Mouse (Mus musculus) heart, adult 2 months (tissue): Measurements from ENCODE around the gene Csnk2a2. TPM values are rescaled to one million over a fixed set of nuclear protein-coding genes. Genes with fewer than 3 reads are reported as not detected.

Experiments used
- DNase-seq, 2 experiments: peaks; one replicate each; pipeline ENCODE4 v3.0.0; 2021
- H3K27ac ChIP-seq: fragments of 200-600 bp; 2 replicates; pipeline ENCODE4 v1.8.1; 2022
- H3K27me3 ChIP-seq: fragments of 200-500 bp; 2 replicates; pipeline ENCODE4 v1.6.1; 2012; ENCODE audit warnings: mild to moderate bottlenecking, low read length, inconsistent platforms, mixed read lengths; ENCODE audit not compliant: control insufficient read depth, insufficient read depth
- H3K36me3 ChIP-seq: fragments of 200-500 bp; 2 replicates; pipeline ENCODE4 v1.6.1; 2012; ENCODE audit warnings: low read length, inconsistent platforms; ENCODE audit not compliant: control insufficient read depth, insufficient read depth
- H3K4me1 ChIP-seq: fragments of 200-500 bp; 2 replicates; pipeline ENCODE4 v1.6.1; 2011; ENCODE audit warnings: low read length; ENCODE audit not compliant: control insufficient read depth, insufficient read depth
- H3K4me3 ChIP-seq: fragments of 200-600 bp; 2 replicates; pipeline ENCODE4 v1.8.1; 2022
- H3K79me2 ChIP-seq: fragments of 200-500 bp; replicated peaks from 2 replicates; pipeline ENCODE4 v1.6.1; 2012; ENCODE audit warnings: mild to moderate bottlenecking, inconsistent platforms, low read length, moderate library complexity, mixed read lengths; ENCODE audit not compliant: control insufficient read depth, insufficient read depth
- H3K9ac ChIP-seq: fragments of 200-500 bp; 2 replicates; pipeline ENCODE4 v1.6.1; 2012; ENCODE audit warnings: low read depth, mild to moderate bottlenecking, control low read depth, inconsistent platforms, low read length, mixed read lengths
- CTCF ChIP-seq: fragments of 200-600 bp; IDR thresholded peaks from 2 replicates; pipeline ENCODE4 v1.8.1; 2022; ENCODE audit warnings: antibody characterized with exemption, mild to moderate bottlenecking, moderate library complexity
- EP300 ChIP-seq: fragments of 200-500 bp; IDR thresholded peaks from 2 replicates; pipeline ENCODE4 v1.6.1; 2011; ENCODE audit warnings: low read depth, low read length, control low read depth; ENCODE audit not compliant: insufficient read depth
- POLR2A ChIP-seq: fragments of 200-500 bp; IDR thresholded peaks from 2 replicates; pipeline ENCODE4 v1.6.1; 2011; ENCODE audit warnings: mild to moderate bottlenecking, low read depth, low read length, control low read depth; ENCODE audit not compliant: insufficient read depth
- WGBS: fragments of 180-500 bp; shearing (Covaris S2); methylation state at CpG from one replicate; pipeline ENCODE4 v1.1.7; 2018; 5-methylcytosine and 5-hydroxymethylcytosine counted together
- intact Hi-C: fragments of 180-260 bp; cut with DNase I; formaldehyde crosslinking; loops from one replicate; pipeline ENCODE4 v1.15.1; 2025
- polyA plus RNA-seq: library from polyadenylated mRNA; depleted of rRNA; stranded (reverse); fragments of >200 nt; gene quantifications from 2 replicates; pipeline ENCODE4 v1.2.3, GENCODE M21; 2012
- total RNA-seq, 2 experiments: library from RNA; stranded (reverse); gene quantifications; 2 replicates each; pipeline ENCODE4 v1.2.3; 2021

Gene Csnk2a2
- total and polyA plus RNA-seq, 3 experiments, result 11.0 to 31.0 (median 28.6) TPM

DNA sequence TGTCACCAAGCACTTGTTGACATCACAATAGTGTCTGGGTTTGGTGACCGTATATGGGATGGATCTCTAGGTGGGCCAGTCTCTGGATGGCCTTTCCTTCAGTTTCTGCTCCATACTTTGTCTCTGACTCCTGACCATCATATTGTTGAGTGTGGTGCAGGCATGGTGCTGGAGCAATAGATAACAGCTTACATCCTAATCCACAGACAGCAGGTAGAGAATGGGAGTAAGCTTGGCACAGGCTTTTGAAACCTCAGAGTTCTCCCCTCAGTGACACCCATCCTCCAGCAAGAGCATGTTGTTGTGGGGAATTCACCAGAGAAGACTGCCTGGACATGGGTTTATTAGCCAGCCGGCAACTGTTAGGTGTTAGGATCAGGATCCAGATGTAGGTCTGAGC lies 50.4 kb downstream of the Csnk2a2 start:
- Histone ChIP-seq H3K36me3 (no peaks in the 10 kb centered on the region), H3K9ac (no peak overlapping the region), H3K27me3 (no peaks in the 10 kb centered on the region), H3K4me3 (no peak overlapping the region), H3K79me2 (no peaks in the 10 kb centered on the region), H3K4me1 (no peaks in the 10 kb centered on the region), H3K27ac (no peak overlapping the region)
- no peak for TF ChIP-seq POLR2A
- TF ChIP-seq EP300, result no peak
- TF ChIP-seq CTCF, result no peak
- 88% methylated on average over 2 of the region's 2 CpGs for WGBS
- intact Hi-C loops, result loop anchor here (5.0 kb wide), 2 partner anchors 48 to 187 kb away; no protein-coding TSS in a partner anchor
- no peak for DNase-seq

DNA sequence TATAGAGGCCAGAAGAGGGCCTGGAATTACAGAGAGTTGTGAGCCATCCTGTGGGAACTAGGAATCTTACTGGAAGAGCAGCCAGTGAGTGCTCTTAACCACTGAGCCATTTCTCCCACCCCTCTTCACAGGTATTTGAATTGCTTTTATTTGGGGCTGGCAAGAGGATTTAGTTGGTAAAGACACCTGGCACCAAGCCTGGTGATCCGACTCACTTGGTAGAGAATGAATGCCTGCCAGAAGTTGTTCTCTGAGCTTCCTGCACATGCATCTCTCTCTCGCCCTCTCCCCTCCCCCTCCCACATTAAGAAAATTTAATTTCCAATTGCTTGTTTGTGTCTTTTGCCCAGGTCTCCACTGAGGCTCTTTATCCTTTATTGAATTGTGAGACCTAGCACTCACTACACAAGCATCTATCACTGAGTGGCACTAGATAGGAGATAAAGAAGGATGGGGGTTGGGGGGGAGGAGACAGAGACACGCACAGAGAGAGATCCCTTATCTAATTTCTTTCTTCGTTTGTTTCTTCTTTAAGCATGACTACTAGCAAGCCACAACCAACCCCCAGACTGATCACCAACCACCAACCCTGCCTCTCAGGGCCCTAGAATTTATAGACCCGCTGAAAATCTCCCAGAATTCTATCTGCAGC lies 52.4 kb downstream of the Csnk2a2 start:
- Histone ChIP-seq H3K79me2 (no peaks in the 10 kb centered on the region), H3K36me3 (peaks cover 5% of the 10 kb centered on the region), H3K4me1 (peaks cover 5% of the 10 kb centered on the region), H3K27ac (no peak overlapping the region), H3K4me3 (no peak overlapping the region), H3K9ac (no peak overlapping the region), H3K27me3 (no peaks in the 10 kb centered on the region)
- WGBS, result 35% methylated on average over 5 of the region's 5 CpGs
- intact Hi-C loops, result loop anchor here (5.0 kb wide), 2 partner anchors 50 to 185 kb away; no protein-coding TSS in a partner anchor
- no peak for DNase-seq
- TF ChIP-seq CTCF (no peak), EP300 (no peak), POLR2A (no peak)

DNA sequence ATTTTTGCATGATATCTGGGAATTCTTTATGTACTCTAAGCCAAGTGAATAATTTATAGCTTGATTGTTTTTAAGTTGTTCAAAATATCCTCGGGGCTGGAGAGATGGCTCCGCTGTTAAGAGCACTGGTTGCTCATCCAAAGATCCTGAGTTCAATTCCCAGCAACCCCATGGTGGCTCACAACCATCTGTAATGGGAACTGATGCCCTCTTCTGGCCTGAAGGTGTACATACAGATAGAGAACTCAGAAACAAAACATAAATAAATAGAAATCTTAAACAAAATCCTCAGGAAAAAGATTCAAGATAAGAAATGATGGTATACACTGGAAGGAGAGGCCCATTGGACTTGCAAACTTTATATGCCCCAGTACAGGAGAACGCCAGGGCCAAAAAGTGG lies 53.9 kb downstream of the Csnk2a2 start:
- DNase-seq, result no peak
- H3K4me1 ChIP-seq, result peaks cover 5% of the 10 kb centered on the region
- H3K36me3 ChIP-seq, result peaks cover 7% of the 10 kb centered on the region
- H3K79me2 ChIP-seq, result peaks cover 3% of the 10 kb centered on the region; the same call in 1 of the 2 replicates
- H3K4me3 ChIP-seq, result no peak overlapping the region
- intact Hi-C loops, result loop anchor here (5.0 kb wide), 2 partner anchors 51 to 184 kb away; no protein-coding TSS in a partner anchor
- peak; percentile 53 for TF ChIP-seq CTCF
- no peak for TF ChIP-seq EP300
- no peak overlapping the region for H3K27ac ChIP-seq
- WGBS, result 87% methylated on average over 3 of the region's 3 CpGs
- H3K27me3 ChIP-seq, result no peaks in the 10 kb centered on the region
- H3K9ac ChIP-seq, result no peak overlapping the region

DNA sequence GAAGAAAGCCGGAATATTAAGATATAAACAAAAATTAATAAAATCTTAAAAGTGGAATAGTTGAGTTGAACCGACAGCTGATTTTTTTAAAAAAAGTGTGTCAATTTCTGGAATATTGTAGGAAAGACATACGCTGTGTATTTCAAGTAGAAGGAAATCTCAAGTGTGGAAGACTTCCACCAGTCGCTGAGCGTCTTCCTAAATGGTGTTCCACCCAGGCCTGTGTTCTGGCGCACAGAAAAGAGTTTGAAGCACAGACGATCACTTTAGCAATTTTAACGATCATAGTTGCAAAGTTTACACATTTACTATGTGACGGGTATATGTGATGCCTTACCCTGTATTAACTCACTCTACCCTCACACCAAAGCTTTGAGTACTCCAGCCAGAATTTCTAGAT lies 54.4 kb downstream of the Csnk2a2 start:
- peaks cover 3% of the 10 kb centered on the region; the same call in 1 of the 2 replicates for H3K79me2 ChIP-seq
- peak overlapping the region; percentile 96; the same call in 1 of the 2 replicates for H3K27ac ChIP-seq
- WGBS, result 93% methylated on average over 9 of the region's 9 CpGs
- peaks cover 5% of the 10 kb centered on the region for H3K4me1 ChIP-seq
- DNase-seq, result no peak
- intact Hi-C loops, result loop anchor here (5.0 kb wide), 2 partner anchors 52 to 183 kb away; no protein-coding TSS in a partner anchor
- no peak overlapping the region; the same call in 1 of the 2 replicates for H3K4me3 ChIP-seq
- no peaks in the 10 kb centered on the region for H3K27me3 ChIP-seq
- H3K9ac ChIP-seq, result no peak overlapping the region
- H3K36me3 ChIP-seq, result peaks cover 10% of the 10 kb centered on the region
- TF ChIP-seq POLR2A, result no peak
- TF ChIP-seq CTCF, result no peak
- TF ChIP-seq EP300, result no peak

DNA sequence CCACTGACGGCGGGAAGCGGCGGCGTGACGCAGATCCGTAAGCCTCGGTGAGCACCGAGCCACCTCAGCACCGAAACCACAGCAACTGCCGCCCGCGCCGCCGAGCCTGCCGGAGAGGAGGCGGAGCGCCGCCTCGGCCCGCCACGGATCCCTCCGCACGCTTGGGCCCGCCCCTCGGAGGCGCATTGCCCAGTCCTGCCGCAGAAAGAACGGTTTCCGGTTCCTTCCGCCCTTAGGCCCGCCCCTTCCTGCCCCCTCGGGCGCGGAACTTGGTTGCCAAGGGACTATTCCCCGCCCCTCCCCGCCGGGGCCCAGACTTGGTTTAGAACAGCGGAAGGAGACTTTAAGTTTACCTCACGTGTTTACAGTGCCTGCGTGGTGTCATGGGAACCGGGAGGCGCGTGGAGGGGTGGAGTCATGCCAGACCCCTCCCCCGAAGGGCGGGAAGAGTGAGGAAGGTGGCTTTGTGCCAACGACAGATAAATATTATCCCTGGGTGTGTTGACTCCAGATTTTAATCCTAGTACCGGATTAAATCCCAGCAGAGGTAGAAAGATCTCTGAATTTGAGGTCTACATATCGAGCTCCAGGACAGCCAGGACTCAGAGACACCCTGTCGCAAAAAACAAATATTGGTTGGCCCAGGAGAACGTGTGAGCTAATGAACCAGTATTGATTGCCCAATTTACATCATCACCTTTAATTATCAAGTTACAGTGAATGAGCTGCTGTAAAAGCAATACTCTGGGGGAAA lies 55.0 kb downstream of the Csnk2a2 start, which contains the start of gene Cfap20:
TSS of gene Cfap20 (minus strand) at position 184 of the 754 bp plus-strand sequence.
- TF ChIP-seq POLR2A (peak; percentile 64), EP300 (peak; percentile 78), CTCF (0 out of 2 replicates have a peak, but pooled peaks have one; percentile 14)
- DNase-seq, result peak; percentile 100
- Histone ChIP-seq H3K36me3 (peaks cover 11% of the 10 kb centered on the region), H3K4me1 (peaks cover 5% of the 10 kb centered on the region), H3K79me2 (peaks cover 3% of the 10 kb centered on the region; the same call in 1 of the 2 replicates), H3K27ac (peak within 1 kb of the TSS; percentile 96), H3K27me3 (no peaks in the 10 kb centered on the region), H3K4me3 (peak within 1 kb of the TSS; percentile 99), H3K9ac (peak within 1 kb of the TSS; percentile 89)
- intact Hi-C loops, result loop anchor here (5.0 kb wide), 2 partner anchors 52 to 183 kb away; no protein-coding TSS in a partner anchor
- WGBS, result under 1% methylated on average over 51 of the region's 51 CpGs
